Mouse (Mus musculus) right cerebral cortex, adult 2 months (tissue): ENCODE results near the gene Mrtfa.

Experiments used
- DNase-seq, 2 experiments: peaks; one replicate each; pipeline ENCODE4 v3.0.0; 2021 to 2022; ENCODE audit warnings: low spot score in 2 of 2

Gene Mrtfa

GRCm38 (mm10) chr15:81156453-81156852 lies 34.1 kb downstream of the Mrtfa start:
- no peak for DNase-seq

GRCm38 (mm10) chr15:81155845-81156244 lies 34.7 kb downstream of the Mrtfa start:
- no peak for DNase-seq

GRCm38 (mm10) chr15:81154846-81155624 lies 35.5 kb downstream of the Mrtfa start:
- no peak for DNase-seq

- DNase-seq = no peak
Observed at GRCm38 (mm10) chr15:81141956-81142576, 48.5 kb downstream of the Mrtfa start.

GRCm38 (mm10) chr15:81140004-81140403 lies 50.6 kb downstream of the Mrtfa start:
- no peak for DNase-seq

- DNase-seq = no peak
Observed at GRCm38 (mm10) chr15:81137298-81137697, 53.3 kb downstream of the Mrtfa start.

GRCm38 (mm10) chr15:81133781-81134180 lies 56.8 kb downstream of the Mrtfa start:
- no peak for DNase-seq

GRCm38 (mm10) chr15:81131152-81131551 lies 59.4 kb downstream of the Mrtfa start:
- DNase-seq = no peak

GRCm38 (mm10) chr15:81129970-81130369 lies 60.6 kb downstream of the Mrtfa start:
- DNase-seq = peak in 1 of 2 experiments; percentile 15

- DNase-seq = no peak
Observed at GRCm38 (mm10) chr15:81128155-81128838, 62.3 kb downstream of the Mrtfa start.

- DNase-seq = no peak
Observed at GRCm38 (mm10) chr15:81124282-81124681, 66.3 kb downstream of the Mrtfa start.

- no peak for DNase-seq
Observed at GRCm38 (mm10) chr15:81123122-81123521, 67.4 kb downstream of the Mrtfa start.

GRCm38 (mm10) chr15:81122535-81122934 lies 68.0 kb downstream of the Mrtfa start:
- no peak for DNase-seq

GRCm38 (mm10) chr15:81122078-81122477 lies 68.5 kb downstream of the Mrtfa start:
- DNase-seq = no peak

GRCm38 (mm10) chr15:81120946-81121345 lies 69.6 kb downstream of the Mrtfa start:
- no peak for DNase-seq

- DNase-seq = no peak
Observed at GRCm38 (mm10) chr15:81120140-81120539, 70.4 kb downstream of the Mrtfa start.

- DNase-seq = no peak
Observed at GRCm38 (mm10) chr15:81118226-81118625, 72.3 kb downstream of the Mrtfa start.

GRCm38 (mm10) chr15:81112589-81112988 lies 78.0 kb downstream of the Mrtfa start:
- no peak for DNase-seq

- no peak for DNase-seq
Observed at GRCm38 (mm10) chr15:81110315-81110714, 80.2 kb downstream of the Mrtfa start.

- DNase-seq = peak; percentile 83 to 84
Observed at GRCm38 (mm10) chr15:81105962-81106361, 84.6 kb downstream of the Mrtfa start.

- DNase-seq = peak; percentile 46 to 62
Observed at GRCm38 (mm10) chr15:81104585-81105259, 85.8 kb downstream of the Mrtfa start.

- DNase-seq = peak; percentile 23 to 28
Observed at GRCm38 (mm10) chr15:81103500-81103899, 87.1 kb downstream of the Mrtfa start.
